Comparison of ENCODE assay signal across 8 mouse cellular contexts in the genomic region with DNA sequence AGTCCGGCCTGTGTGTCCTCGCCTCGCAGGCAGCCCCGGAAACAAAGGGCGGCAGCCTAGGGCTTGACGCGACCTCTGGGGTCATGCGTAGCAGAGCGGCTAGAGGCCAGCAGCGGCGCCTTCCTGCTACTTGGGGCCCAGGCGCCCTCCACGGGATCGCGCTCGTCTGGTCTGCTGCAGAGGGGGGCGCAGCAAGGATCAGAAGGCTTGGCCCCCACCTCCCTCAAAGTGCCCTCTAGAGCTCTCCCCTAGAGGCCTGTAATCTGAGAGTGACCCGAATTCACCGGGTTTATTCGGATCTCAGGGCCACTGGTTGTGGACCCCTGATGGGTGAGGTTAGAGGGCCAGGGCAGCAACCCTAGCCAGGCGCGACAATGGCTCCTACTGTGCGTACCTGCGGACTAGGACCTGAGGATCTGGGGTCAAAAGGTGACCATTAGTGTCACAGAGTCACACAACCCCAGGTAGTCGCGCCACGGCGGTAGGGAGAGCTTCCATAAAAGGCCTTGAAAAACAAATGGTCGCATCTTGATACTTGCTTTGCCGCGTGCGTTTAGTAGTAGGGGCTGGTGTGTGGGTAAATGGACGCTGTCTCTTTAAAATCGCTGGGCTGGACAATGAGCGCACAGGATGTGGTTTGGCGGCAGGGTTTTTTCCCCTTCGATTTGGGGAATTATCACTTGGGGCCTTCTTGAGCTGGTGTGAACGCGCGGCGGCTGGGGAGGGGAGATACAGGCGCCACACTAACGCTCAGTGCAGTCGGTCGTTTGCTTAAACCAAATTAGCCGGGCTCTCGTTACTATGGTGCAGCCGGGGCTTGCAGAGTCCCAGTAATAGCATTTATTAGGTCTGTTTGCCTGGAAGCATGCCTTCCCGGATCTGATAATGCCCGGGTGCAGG.
DNase-seq lines count a peak whose midpoint lies in the region; ATAC-seq and TF ChIP-seq lines count a peak whose summit lies in the region.

No protein-coding gene starts in this region.

- H3K36me3 ChIP-seq in thymus, adult 2 months (ENCODE audit: control insufficient read depth, insufficient read depth, low read length) = no peaks in the 10 kb centered on the region
- H3K36me3 ChIP-seq in intestine, postnatal 0 days (ENCODE audit: control insufficient read depth, insufficient read depth) = no peaks in the 10 kb centered on the region
- H3K36me3 ChIP-seq in midbrain, embryonic 15.5 days (replicated peaks) = no peaks in the 10 kb centered on the region

- TF ChIP-seq CTCF in thymus, adult 2 months (IDR thresholded peaks at IDR 0.05; ENCODE audit: borderline replicate concordance, control insufficient read depth, extremely low read depth, insufficient read depth, low read length, poor library complexity) = no peak
- 0 out of 2 replicates have a peak, but pooled peaks have one; percentile 17 for TF ChIP-seq CTCF in intestine, postnatal 0 days (IDR thresholded peaks at IDR 0.05; ENCODE audit: low read depth)

- TF ChIP-seq POLR2A in thymus, adult 2 months (IDR thresholded peaks at IDR 0.05; ENCODE audit: control insufficient read depth, extremely low read depth, insufficient read depth, low read length, poor library complexity) = no peak

- H3K4me1 ChIP-seq in thymus, adult 2 months (replicated peaks; ENCODE audit: control insufficient read depth, insufficient read depth, low read length) = peaks cover 52% of the 10 kb centered on the region
- peaks cover 6% of the 10 kb centered on the region; the same call in 1 of the 2 replicates for H3K4me1 ChIP-seq in intestine, postnatal 0 days (replicated peaks; ENCODE audit: control insufficient read depth, insufficient read depth, low read length)
- peaks cover 62% of the 10 kb centered on the region for H3K4me1 ChIP-seq in midbrain, embryonic 15.5 days

- H3K27ac ChIP-seq in thymus, adult 2 months (ENCODE audit: control insufficient read depth, insufficient read depth, low read length) = peak overlapping the region; percentile 24; the same call in 1 of the 2 replicates
- peak overlapping the region; percentile 95 for H3K27ac ChIP-seq in intestine, postnatal 0 days (ENCODE audit: low read depth, low read length)
- peak overlapping the region; percentile 100 for H3K27ac ChIP-seq in midbrain, embryonic 15.5 days

- no peaks in the 10 kb centered on the region for H3K27me3 ChIP-seq in thymus, adult 2 months (ENCODE audit: control insufficient read depth, insufficient read depth, low read length)
- no peaks in the 10 kb centered on the region for H3K27me3 ChIP-seq in intestine, postnatal 0 days (replicated peaks; ENCODE audit: control insufficient read depth, insufficient read depth, low read length)
- no peaks in the 10 kb centered on the region for H3K27me3 ChIP-seq in midbrain, embryonic 15.5 days (replicated peaks)

- H3K9me3 ChIP-seq in intestine, postnatal 0 days (ENCODE audit: control insufficient read depth) = no peaks in the 10 kb centered on the region
- H3K9me3 ChIP-seq in midbrain, embryonic 15.5 days = no peaks in the 10 kb centered on the region

- peak overlapping the region; percentile 59 for H3K4me3 ChIP-seq in thymus, adult 2 months (ENCODE audit: control insufficient read depth, insufficient read depth, low read length)
- H3K4me3 ChIP-seq in intestine, postnatal 0 days (ENCODE audit: low read depth, low read length) = peak overlapping the region; percentile 74
- peak overlapping the region; percentile 61 for H3K4me3 ChIP-seq in midbrain, embryonic 15.5 days

- peak; percentile 42 for DNase-seq in thymus, adult 2 months
- DNase-seq in thymus, postnatal 10 days (ENCODE audit: low spot score in 2 of 2) = no peak
- DNase-seq in cerebellum, postnatal 14 days = peak; percentile 63 to 74
- DNase-seq in liver = peak; percentile 87
- peak; percentile 85 to 92 for DNase-seq in spleen, postnatal 4 days (ENCODE audit: low spot score in 2 of 2)

- H3K4me2 ChIP-seq in intestine, postnatal 0 days (replicated peaks; ENCODE audit: low read depth) = peak overlapping the region; percentile 91
- H3K4me2 ChIP-seq in midbrain, embryonic 15.5 days = peak overlapping the region; percentile 91

- peak overlapping the region; percentile 64 for H3K9ac ChIP-seq in intestine, postnatal 0 days (ENCODE audit: low read depth, low read length)
- H3K9ac ChIP-seq in midbrain, embryonic 15.5 days = peak overlapping the region; percentile 75

- WGBS in thymus, adult 2 months = 42% methylated on average over 50 of the region's 50 CpGs
- WGBS in intestine, postnatal 0 days = 16% methylated on average over 50 of the region's 50 CpGs
- 2% methylated on average over 50 of the region's 50 CpGs for WGBS in midbrain, embryonic 15.5 days

- peak; percentile 43 for ATAC-seq in granulocyte monocyte progenitor cell, adult 5-6 weeks (replicated peaks; ENCODE audit: poor library complexity, severe bottlenecking)
- no peak for ATAC-seq in intestine, postnatal 0 days
- ATAC-seq in midbrain, embryonic 15.5 days (replicated peaks) = peak; percentile 41

Comparison
In these comparisons a context has a peak if more than half of its experiments do, and no peak if none do; other contexts are left out.
1. DNase-seq: peak in thymus, adult 2 months (single experiment), cerebellum, postnatal 14 days (2 of 2), liver (single experiment) and spleen, postnatal 4 days (2 of 2); none in thymus, postnatal 10 days (0 of 2).
2. H3K27ac ChIP-seq: peak in every context shown above with its lines; median percentile 100 in midbrain, embryonic 15.5 days; 95 in intestine, postnatal 0 days; 24 in thymus, adult 2 months.
3. Peak in every context shown above with its lines, with median percentiles within 50 percentile points of each other: H3K4me3 ChIP-seq.